Mouse (Mus musculus): ENCODE results near the gene Fbll1.

DNA sequence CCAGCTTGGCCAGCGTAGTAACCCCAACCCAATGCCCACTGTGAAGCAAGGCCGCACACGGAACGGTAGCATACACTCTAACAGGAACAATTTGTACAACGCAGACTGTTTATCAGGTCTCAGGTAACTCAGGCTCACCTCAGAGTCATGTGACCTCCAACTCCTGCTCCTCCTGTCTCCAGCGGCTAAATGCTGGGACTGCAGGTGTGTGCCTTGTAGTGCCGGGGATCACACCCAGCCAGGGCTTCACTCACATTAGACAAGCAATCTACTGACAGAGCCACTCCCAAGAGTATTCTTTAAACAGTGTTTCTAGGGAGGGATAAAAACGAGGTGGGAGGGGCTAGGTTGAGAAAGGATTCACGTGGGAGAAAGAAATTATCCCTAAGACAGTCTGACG is 12.8 kb upstream of the Fbll1 start:
- TF ChIP-seq CTCF (IDR thresholded peaks at IDR 0.05; ENCODE audit: borderline replicate concordance, insufficient read depth, low read depth, low read length), result no peak
- TF ChIP-seq POLR2A (IDR thresholded peaks at IDR 0.05; ENCODE audit: borderline replicate concordance, insufficient read depth, low read length), result no peak

All from cerebellum, adult 2 months (tissue).